Mouse (Mus musculus) intestine, postnatal 0 days (tissue): ENCODE measurements around the gene Spata48. TPM values are rescaled to one million over a fixed set of nuclear protein-coding genes. Genes with fewer than 3 reads are reported as not detected.

Experiments used
- ATAC-seq: fragments of 200-750 bp; cut with Nextera tagmentation; 2 replicates; pipeline ENCODE4 v1.8.0; 2017; ENCODE audit warnings: mild to moderate bottlenecking, moderate TSS enrichment, moderate library complexity
- H3K27ac ChIP-seq: fragments of 300-500 bp; sonication (generic); 2 replicates; pipeline ENCODE4 v1.5.1; 2014; ENCODE audit warnings: mild to moderate bottlenecking, low read depth, low read length, moderate library complexity
- H3K27me3 ChIP-seq: fragments of 300-500 bp; sonication (generic); replicated peaks from 2 replicates; pipeline ENCODE4 v1.6.1; 2014; ENCODE audit warnings: low read length, mixed read lengths; ENCODE audit not compliant: control insufficient read depth, insufficient read depth
- H3K36me3 ChIP-seq: fragments of 300-500 bp; sonication (generic); 2 replicates; pipeline ENCODE4 v1.6.1; 2014; ENCODE audit warnings: mild to moderate bottlenecking, moderate library complexity; ENCODE audit not compliant: control insufficient read depth, insufficient read depth
- H3K4me1 ChIP-seq: fragments of 300-500 bp; sonication (generic); replicated peaks from 2 replicates; pipeline ENCODE4 v1.6.1; 2014; ENCODE audit warnings: antibody characterized with exemption, low read length, mixed read lengths; ENCODE audit not compliant: control insufficient read depth, insufficient read depth
- H3K4me2 ChIP-seq: fragments of 300-500 bp; sonication (generic); replicated peaks from 2 replicates; pipeline ENCODE4 v1.6.1; 2014; ENCODE audit warnings: low read depth, mild to moderate bottlenecking, moderate library complexity
- H3K4me3 ChIP-seq: fragments of 300-500 bp; sonication (generic); 2 replicates; pipeline ENCODE4 v1.5.1; 2014; ENCODE audit warnings: low read depth, low read length
- H3K9ac ChIP-seq: fragments of 300-500 bp; sonication (generic); 2 replicates; pipeline ENCODE4 v1.6.1; 2014; ENCODE audit warnings: mild to moderate bottlenecking, low read depth, low read length
- H3K9me3 ChIP-seq: fragments of 300-500 bp; sonication (generic); 2 replicates; pipeline ENCODE4 v1.6.1; 2016; ENCODE audit warnings: mixed run types; ENCODE audit not compliant: control insufficient read depth
- CTCF ChIP-seq: sonication (generic); IDR thresholded peaks from 2 replicates; pipeline ENCODE4 v1.5.1; 2016; ENCODE audit warnings: low read depth, mild to moderate bottlenecking, control low read depth, antibody characterized with exemption, moderate library complexity
- WGBS: fragments of 180-500 bp; shearing (Covaris S2); extraction: QIAGEN DNeasy Blood & Tissue Kit; methylation state at CpG from one replicate; pipeline ENCODE4 v1.1.7; 2014; 5-methylcytosine and 5-hydroxymethylcytosine counted together
- polyA plus RNA-seq: library from polyadenylated mRNA; unstranded; fragments of >200 nt; fragmentation: Nextera tagmentation; extraction: Ambion mirVana; gene quantifications from 2 replicates; pipeline ENCODE4 v1.2.1, GENCODE M21; 2015

The Spata48 gene
- polyA plus RNA-seq, 1 experiment from 2014 or later = 1.3 TPM

GRCm38 (mm10) chr11:11513008-11513799 is 51.3 kb downstream of the Spata48 start:
- H3K4me3 ChIP-seq = no peak overlapping the region
- 62% methylated on average over 2 of the region's 2 CpGs for WGBS
- TF ChIP-seq CTCF = no peak

GRCm38 (mm10) chr11:11514920-11515319 is 53.0 kb downstream of the Spata48 start:
- Histone ChIP-seq H3K36me3 (no peaks in the 10 kb centered on the region), H3K4me2 (no peak overlapping the region), H3K27me3 (no peaks in the 10 kb centered on the region), H3K4me1 (no peaks in the 10 kb centered on the region), H3K27ac (no peak overlapping the region), H3K9ac (no peak overlapping the region), H3K9me3 (no peaks in the 10 kb centered on the region), H3K4me3 (no peak overlapping the region)
- WGBS = 87% methylated on average over 4 of the region's 4 CpGs
- TF ChIP-seq CTCF = no peak
- no peak for ATAC-seq

More at GRCm38 (mm10) chr11:11513008-11513799, 51.3 kb downstream of the Spata48 start:
- H3K4me2 ChIP-seq = no peak overlapping the region
- H3K4me1 ChIP-seq = no peaks in the 10 kb centered on the region
- no peak overlapping the region for H3K9ac ChIP-seq
- no peak overlapping the region for H3K27ac ChIP-seq
- H3K9me3 ChIP-seq = no peaks in the 10 kb centered on the region
- no peaks in the 10 kb centered on the region for H3K27me3 ChIP-seq
- H3K36me3 ChIP-seq = no peaks in the 10 kb centered on the region
- no peak for ATAC-seq

DNA sequence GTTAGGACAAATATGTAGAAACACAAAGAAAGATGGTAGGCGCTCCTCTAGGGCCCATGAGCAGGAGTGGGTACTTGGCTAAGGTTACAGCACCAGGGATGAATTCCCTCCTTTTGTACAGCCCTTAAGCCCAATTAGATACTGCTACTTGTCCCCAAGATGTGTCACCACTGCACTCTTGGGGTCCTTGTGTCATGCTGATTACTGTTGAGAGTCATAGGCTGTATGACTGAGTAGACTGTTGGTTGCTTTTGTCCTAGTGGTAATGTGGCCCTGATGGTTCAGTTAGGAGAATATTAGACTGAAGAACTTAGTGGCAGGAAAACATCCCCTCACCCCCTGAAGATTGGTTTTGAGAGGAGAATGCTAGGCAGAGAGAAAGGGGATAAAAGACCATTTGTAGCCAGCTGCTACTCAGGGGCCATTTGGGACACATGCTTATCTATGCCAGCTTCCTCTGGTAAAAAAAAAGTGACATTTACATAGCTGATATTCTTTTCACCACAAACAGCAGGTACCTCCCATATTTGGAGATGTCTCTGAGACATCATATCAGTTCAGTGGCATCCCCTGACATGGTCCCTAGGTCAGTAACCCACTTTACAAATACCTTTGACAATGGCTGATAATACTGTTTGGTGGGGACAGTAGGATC is 56.0 kb downstream of the Spata48 start:
- Histone ChIP-seq H3K27ac (no peak overlapping the region), H3K4me1 (no peaks in the 10 kb centered on the region), H3K4me2 (no peak overlapping the region), H3K9me3 (no peaks in the 10 kb centered on the region), H3K4me3 (no peak overlapping the region), H3K27me3 (no peaks in the 10 kb centered on the region), H3K9ac (no peak overlapping the region), H3K36me3 (no peaks in the 10 kb centered on the region)
- 91% methylated on average over 1 of the region's 1 CpGs for WGBS
- TF ChIP-seq CTCF = no peak
- ATAC-seq = no peak

GRCm38 (mm10) chr11:11519255-11520243 is 57.7 kb downstream of the Spata48 start:
- H3K4me2 ChIP-seq = no peak overlapping the region
- no peak for ATAC-seq
- no peaks in the 10 kb centered on the region for H3K9me3 ChIP-seq
- 76% methylated on average over 10 of the region's 10 CpGs for WGBS
- no peaks in the 10 kb centered on the region for H3K4me1 ChIP-seq
- H3K27me3 ChIP-seq = no peaks in the 10 kb centered on the region
- H3K4me3 ChIP-seq = no peak overlapping the region
- no peak overlapping the region for H3K27ac ChIP-seq
- H3K9ac ChIP-seq = no peak overlapping the region
- TF ChIP-seq CTCF = no peak
- no peaks in the 10 kb centered on the region for H3K36me3 ChIP-seq

DNA sequence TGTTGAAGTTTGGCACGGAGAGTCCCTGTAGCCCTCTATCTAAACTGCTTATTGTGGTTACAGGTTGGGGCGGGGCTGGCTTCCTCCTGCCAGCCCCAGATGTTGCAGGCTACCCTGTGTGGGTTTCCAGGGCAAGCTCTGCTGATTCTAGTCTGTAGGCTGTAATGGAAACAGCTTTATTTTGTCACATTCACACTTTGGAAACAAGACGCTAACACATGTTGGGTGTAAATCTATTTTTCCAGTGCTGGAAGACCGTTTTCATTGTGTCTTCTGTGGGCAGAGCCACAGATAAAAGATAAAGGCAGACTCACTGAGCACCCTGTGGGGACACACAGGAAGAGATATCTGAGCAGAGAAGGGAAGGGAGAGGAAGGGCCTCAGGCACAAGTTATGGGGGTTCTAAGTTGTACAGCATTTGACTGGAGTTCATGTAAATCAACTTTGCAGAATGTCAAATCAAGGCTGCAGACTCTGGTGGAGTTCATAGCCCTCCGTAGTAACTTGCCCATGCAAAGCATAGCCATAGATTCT is 60.1 kb downstream of the Spata48 start:
- no peaks in the 10 kb centered on the region for H3K27me3 ChIP-seq
- H3K4me3 ChIP-seq = no peak overlapping the region
- no peak for ATAC-seq
- no peak overlapping the region for H3K27ac ChIP-seq
- H3K9me3 ChIP-seq = no peaks in the 10 kb centered on the region
- H3K36me3 ChIP-seq = no peaks in the 10 kb centered on the region
- H3K9ac ChIP-seq = no peak overlapping the region
- TF ChIP-seq CTCF = no peak
- no peak overlapping the region for H3K4me2 ChIP-seq
- H3K4me1 ChIP-seq = no peaks in the 10 kb centered on the region
- 69% methylated on average over 5 of the region's 5 CpGs for WGBS
